Mouse (Mus musculus): ENCODE measurements around the gene Mtss1l.

Mtss1l gene

GRCm38 (mm10) chr8:110738591-110739195 lies 17.4 kb downstream of the Mtss1l start:
- DNase-seq (ENCODE audit: low spot score in 2 of 2) = no peak

- DNase-seq (ENCODE audit: low spot score in 2 of 2) = no peak
Measured at GRCm38 (mm10) chr8:110740629-110741175, 19.4 kb downstream of the Mtss1l start.

GRCm38 (mm10) chr8:110741816-110742451 lies 20.7 kb downstream of the Mtss1l start:
- DNase-seq (ENCODE audit: low spot score in 2 of 2) = no peak

GRCm38 (mm10) chr8:110742452-110742818 lies 21.2 kb downstream of the Mtss1l start:
- DNase-seq (ENCODE audit: low spot score in 2 of 2) = no peak

GRCm38 (mm10) chr8:110745162-110745561 lies 23.9 kb downstream of the Mtss1l start:
- DNase-seq (ENCODE audit: low spot score in 2 of 2) = no peak

- no peak for DNase-seq (ENCODE audit: low spot score in 2 of 2)
Measured at GRCm38 (mm10) chr8:110746661-110747060, 25.4 kb downstream of the Mtss1l start.

- peak; percentile 46 to 58 for DNase-seq (ENCODE audit: low spot score in 2 of 2)
Measured at GRCm38 (mm10) chr8:110749500-110750170, 28.4 kb downstream of the Mtss1l start.

- DNase-seq (ENCODE audit: low spot score in 2 of 2) = no peak
Measured at GRCm38 (mm10) chr8:110750269-110750668, 29.0 kb downstream of the Mtss1l start.

GRCm38 (mm10) chr8:110751490-110751889 lies 30.2 kb downstream of the Mtss1l start:
- DNase-seq (ENCODE audit: low spot score in 2 of 2) = no peak

- no peak for DNase-seq (ENCODE audit: low spot score in 2 of 2)
Measured at GRCm38 (mm10) chr8:110754713-110755112, 33.4 kb downstream of the Mtss1l start.

- DNase-seq (ENCODE audit: low spot score in 2 of 2) = no peak
Measured at GRCm38 (mm10) chr8:110755511-110756170, 34.4 kb downstream of the Mtss1l start.

- no peak for DNase-seq (ENCODE audit: low spot score in 2 of 2)
Measured at GRCm38 (mm10) chr8:110756196-110756595, 34.9 kb downstream of the Mtss1l start.

GRCm38 (mm10) chr8:110760280-110760940 lies 39.1 kb downstream of the Mtss1l start:
- no peak for DNase-seq (ENCODE audit: low spot score in 2 of 2)

GRCm38 (mm10) chr8:110761185-110761584 lies 39.9 kb downstream of the Mtss1l start:
- DNase-seq (ENCODE audit: low spot score in 2 of 2) = peak; percentile 70 to 79

- no peak for DNase-seq (ENCODE audit: low spot score in 2 of 2)
Measured at GRCm38 (mm10) chr8:110761988-110762387, 40.7 kb downstream of the Mtss1l start.

GRCm38 (mm10) chr8:110764671-110765070 lies 43.4 kb downstream of the Mtss1l start:
- no peak for DNase-seq (ENCODE audit: low spot score in 2 of 2)

- no peak for DNase-seq (ENCODE audit: low spot score in 2 of 2)
Measured at GRCm38 (mm10) chr8:110767261-110767660, 46.0 kb downstream of the Mtss1l start.

GRCm38 (mm10) chr8:110772452-110772851 lies 51.2 kb downstream of the Mtss1l start:
- DNase-seq (ENCODE audit: low spot score in 2 of 2) = no peak

GRCm38 (mm10) chr8:110774047-110774446 lies 52.8 kb downstream of the Mtss1l start:
- DNase-seq (ENCODE audit: low spot score in 2 of 2) = no peak

- no peak for DNase-seq (ENCODE audit: low spot score in 2 of 2)
Measured at GRCm38 (mm10) chr8:110774725-110775124, 53.4 kb downstream of the Mtss1l start.

- no peak for DNase-seq (ENCODE audit: low spot score in 2 of 2)
Measured at GRCm38 (mm10) chr8:110775316-110775715, 54.0 kb downstream of the Mtss1l start.

GRCm38 (mm10) chr8:110775721-110776120 lies 54.4 kb downstream of the Mtss1l start:
- no peak for DNase-seq (ENCODE audit: low spot score in 2 of 2)
